Mouse (Mus musculus): ENCODE results near the gene Esr1. TPM values are rescaled to one million over a fixed set of nuclear protein-coding genes. Genes with fewer than 3 reads are reported as not detected.

Gene Esr1
- polyA plus RNA-seq, 1 experiment from 2014 or later, result 0.26 TPM

DNA sequence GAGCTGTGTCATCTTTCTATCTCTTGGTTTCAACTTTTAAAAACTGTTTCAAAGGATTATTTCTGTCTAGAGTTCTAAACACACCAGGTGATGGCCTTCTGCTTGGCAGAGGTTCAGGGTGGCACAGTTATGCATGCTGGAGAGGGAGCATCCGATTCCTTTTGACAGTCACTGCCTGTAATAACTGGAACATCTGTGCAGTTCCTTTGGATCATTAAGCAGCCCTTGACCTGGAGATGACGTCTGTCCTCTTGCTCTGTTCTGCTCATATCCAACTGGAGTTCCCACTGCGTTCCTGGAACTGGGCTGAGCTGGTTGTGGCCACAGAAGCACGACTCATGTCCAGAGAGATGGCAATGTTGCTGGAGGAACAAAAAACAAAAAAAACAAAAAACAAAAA, 21.8 kb upstream of the Esr1 start:
- no peak for ATAC-seq
- Histone ChIP-seq H3K36me3 (ENCODE audit: insufficient read depth, low read length) (no peaks in the 10 kb centered on the region), H3K27ac (ENCODE audit: low read length) (no peak overlapping the region), H3K4me3 (ENCODE audit: low read depth, low read length) (no peak overlapping the region), H3K4me2 (replicated peaks; ENCODE audit: low read depth, low read length) (no peak overlapping the region), H3K4me1 (ENCODE audit: insufficient read depth, low read depth, low read length) (no peaks in the 10 kb centered on the region), H3K9ac (replicated peaks; ENCODE audit: low read depth) (no peak overlapping the region), H3K27me3 (replicated peaks; ENCODE audit: insufficient read depth, low read length) (no peaks in the 10 kb centered on the region), H3K9me3 (ENCODE audit: low read length) (no peaks in the 10 kb centered on the region)
- 73% methylated on average over 4 of the region's 4 CpGs for WGBS
- DNase-seq (ENCODE audit: low spot score), result no peak
- TF ChIP-seq EP300 (IDR thresholded peaks at IDR 0.05) (no peak), CTCF (IDR thresholded peaks at IDR 0.05) (no peak)

DNA sequence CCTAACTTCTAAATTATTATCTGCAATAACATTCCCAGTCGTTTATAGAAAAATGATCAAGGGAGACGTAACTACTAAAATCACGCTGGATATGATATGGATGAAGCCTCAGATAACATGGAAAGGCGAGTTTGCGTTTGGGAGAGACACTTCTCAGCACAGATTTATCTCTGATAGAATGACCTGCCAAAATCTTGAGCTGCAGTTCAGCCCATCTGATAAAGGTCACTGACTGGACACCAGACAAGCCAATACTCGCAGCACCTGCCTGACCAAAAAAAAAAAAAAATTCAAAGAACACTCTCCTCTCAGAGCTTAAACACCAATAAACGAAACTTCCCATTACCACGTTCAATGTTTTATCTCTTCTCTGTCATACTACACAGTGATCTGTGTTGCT, 20.4 kb upstream of the Esr1 start:
- no peak for DNase-seq (ENCODE audit: low spot score)
- Histone ChIP-seq H3K27ac (ENCODE audit: low read length) (no peak overlapping the region), H3K4me1 (ENCODE audit: insufficient read depth, low read depth, low read length) (no peaks in the 10 kb centered on the region), H3K4me3 (ENCODE audit: low read depth, low read length) (no peak overlapping the region), H3K36me3 (ENCODE audit: insufficient read depth, low read length) (no peaks in the 10 kb centered on the region), H3K9me3 (ENCODE audit: low read length) (no peaks in the 10 kb centered on the region), H3K9ac (replicated peaks; ENCODE audit: low read depth) (no peak overlapping the region), H3K4me2 (replicated peaks; ENCODE audit: low read depth, low read length) (no peak overlapping the region), H3K27me3 (replicated peaks; ENCODE audit: insufficient read depth, low read length) (no peaks in the 10 kb centered on the region)
- TF ChIP-seq EP300 (IDR thresholded peaks at IDR 0.05) (no peak), CTCF (IDR thresholded peaks at IDR 0.05) (no peak)
- ATAC-seq, result no peak
- whole genome bisulfite sequencing, result 64% methylated on average over 8 of the region's 8 CpGs

DNA sequence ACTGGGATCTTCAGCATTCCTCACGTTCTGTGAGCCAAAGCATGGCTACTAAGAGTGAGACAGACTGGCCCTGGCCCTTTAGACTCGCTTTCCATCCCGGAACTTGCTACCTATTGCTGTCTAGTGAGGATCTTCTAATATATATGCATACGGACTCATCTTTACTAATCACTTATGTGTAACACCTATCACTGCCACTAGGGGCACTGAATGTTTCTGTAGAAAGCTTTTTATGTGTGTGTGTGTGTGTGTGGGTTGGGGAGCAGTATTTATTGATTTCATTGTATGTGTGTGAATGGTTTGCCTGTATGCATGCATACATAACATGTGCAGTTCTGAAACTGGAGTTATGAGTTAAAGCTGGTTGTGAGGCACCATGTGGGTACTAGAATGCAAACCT, 17.6 kb upstream of the Esr1 start:
- Histone ChIP-seq H3K4me3 (ENCODE audit: low read depth, low read length) (no peak overlapping the region), H3K9me3 (ENCODE audit: low read length) (no peaks in the 10 kb centered on the region), H3K27me3 (replicated peaks; ENCODE audit: insufficient read depth, low read length) (no peaks in the 10 kb centered on the region), H3K4me1 (ENCODE audit: insufficient read depth, low read depth, low read length) (no peaks in the 10 kb centered on the region), H3K4me2 (replicated peaks; ENCODE audit: low read depth, low read length) (no peak overlapping the region), H3K36me3 (ENCODE audit: insufficient read depth, low read length) (no peaks in the 10 kb centered on the region), H3K9ac (replicated peaks; ENCODE audit: low read depth) (no peak overlapping the region), H3K27ac (ENCODE audit: low read length) (no peak overlapping the region)
- TF ChIP-seq EP300 (IDR thresholded peaks at IDR 0.05), result no peak
- peak; percentile 70 for TF ChIP-seq CTCF (IDR thresholded peaks at IDR 0.05)
- peak; percentile 28 for DNase-seq (ENCODE audit: low spot score)
- 64% methylated on average over 4 of the region's 4 CpGs for WGBS
- no peak for ATAC-seq

DNA sequence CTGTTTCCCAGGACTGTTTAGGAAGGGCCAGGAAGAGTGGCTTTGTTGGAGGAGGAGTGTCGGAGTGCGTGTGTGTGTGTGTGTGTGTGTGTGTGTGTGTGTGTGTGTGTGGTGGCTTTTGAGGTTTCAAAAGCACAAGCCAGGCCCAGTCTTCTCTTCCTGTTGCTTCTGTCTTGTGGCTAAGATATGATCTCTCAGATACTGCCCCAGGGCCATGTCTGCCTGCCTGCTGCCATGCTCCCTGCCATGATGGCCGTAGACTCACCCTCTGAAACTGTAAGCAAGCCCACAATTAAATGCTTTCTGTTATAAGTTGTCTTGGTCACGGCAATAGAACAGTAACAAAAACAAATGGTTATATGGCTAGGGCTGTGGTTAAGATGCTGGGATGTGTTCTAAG, 14.2 kb upstream of the Esr1 start:
- DNase-seq (ENCODE audit: low spot score) (no peak), ATAC-seq (no peak)
- Histone ChIP-seq H3K27me3 (replicated peaks; ENCODE audit: insufficient read depth, low read length) (no peaks in the 10 kb centered on the region), H3K9ac (replicated peaks; ENCODE audit: low read depth) (no peak overlapping the region), H3K27ac (ENCODE audit: low read length) (no peak overlapping the region), H3K36me3 (ENCODE audit: insufficient read depth, low read length) (no peaks in the 10 kb centered on the region), H3K4me2 (replicated peaks; ENCODE audit: low read depth, low read length) (no peak overlapping the region), H3K4me3 (ENCODE audit: low read depth, low read length) (no peak overlapping the region), H3K9me3 (ENCODE audit: low read length) (no peaks in the 10 kb centered on the region), H3K4me1 (ENCODE audit: insufficient read depth, low read depth, low read length) (no peaks in the 10 kb centered on the region)
- 97% methylated on average over 4 of the region's 4 CpGs for WGBS
- no peak for TF ChIP-seq EP300 (IDR thresholded peaks at IDR 0.05)
- TF ChIP-seq CTCF (IDR thresholded peaks at IDR 0.05), result no peak

DNA sequence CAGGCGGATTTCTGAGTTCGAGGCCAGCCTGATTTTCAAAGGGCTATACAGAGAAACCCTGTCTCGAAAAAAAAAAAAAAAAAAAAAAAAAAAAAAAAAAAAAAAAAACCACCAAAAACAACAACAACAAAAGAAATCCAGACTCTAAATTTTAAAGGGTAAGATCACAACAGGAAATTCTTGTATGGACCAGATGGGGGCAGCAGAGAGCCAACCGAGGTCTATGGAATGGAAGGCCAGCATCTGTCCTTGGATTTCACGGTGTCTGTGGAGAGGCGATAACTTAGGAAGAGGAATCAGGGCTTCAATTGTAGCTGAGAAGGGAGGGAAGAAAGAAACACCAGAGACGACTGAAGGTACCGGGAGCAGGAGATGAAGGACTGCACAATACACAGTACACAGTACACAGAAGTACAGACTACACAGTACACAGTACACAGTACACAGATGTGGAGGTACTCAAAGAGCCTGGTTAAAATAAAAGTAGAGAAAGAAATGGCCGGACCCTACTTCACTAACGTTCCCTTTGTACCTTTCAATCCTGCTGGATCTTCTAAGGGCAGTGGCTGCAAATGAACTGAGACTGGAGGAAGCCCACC, 13.1 kb upstream of the Esr1 start:
- Histone ChIP-seq H3K27me3 (replicated peaks; ENCODE audit: insufficient read depth, low read length) (no peaks in the 10 kb centered on the region), H3K36me3 (ENCODE audit: insufficient read depth, low read length) (no peaks in the 10 kb centered on the region), H3K27ac (ENCODE audit: low read length) (no peak overlapping the region), H3K4me1 (ENCODE audit: insufficient read depth, low read depth, low read length) (no peaks in the 10 kb centered on the region), H3K9me3 (ENCODE audit: low read length) (no peaks in the 10 kb centered on the region), H3K9ac (replicated peaks; ENCODE audit: low read depth) (no peak overlapping the region), H3K4me3 (ENCODE audit: low read depth, low read length) (no peak overlapping the region), H3K4me2 (replicated peaks; ENCODE audit: low read depth, low read length) (no peak overlapping the region)
- DNase-seq (ENCODE audit: low spot score), result peak; percentile 72
- TF ChIP-seq EP300 (IDR thresholded peaks at IDR 0.05), result no peak
- TF ChIP-seq CTCF (IDR thresholded peaks at IDR 0.05), result peak; percentile 74
- no peak; the same call in 1 of the 2 replicates for ATAC-seq
- WGBS, result 61% methylated on average over 10 of the region's 10 CpGs

DNA sequence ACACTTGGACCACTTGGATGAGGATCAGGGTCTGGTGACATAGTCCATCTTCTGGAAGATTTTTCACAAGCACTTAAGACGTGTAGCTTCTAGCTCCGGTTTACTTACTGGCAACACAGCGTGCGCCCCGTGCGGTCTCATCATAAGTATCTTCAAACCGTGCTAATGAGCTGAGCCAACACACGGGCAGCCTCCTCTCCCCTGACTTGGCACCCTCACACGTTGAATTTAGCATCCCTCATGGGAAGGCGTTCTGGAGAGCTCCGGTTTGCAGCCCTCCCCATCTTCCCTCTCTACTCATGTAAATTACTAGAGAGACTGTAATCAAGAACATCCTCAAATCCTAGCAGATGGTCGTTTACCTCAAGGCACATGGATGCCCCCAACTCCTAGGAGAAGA, 12.5 kb upstream of the Esr1 start:
- DNase-seq (ENCODE audit: low spot score), result no peak

DNA sequence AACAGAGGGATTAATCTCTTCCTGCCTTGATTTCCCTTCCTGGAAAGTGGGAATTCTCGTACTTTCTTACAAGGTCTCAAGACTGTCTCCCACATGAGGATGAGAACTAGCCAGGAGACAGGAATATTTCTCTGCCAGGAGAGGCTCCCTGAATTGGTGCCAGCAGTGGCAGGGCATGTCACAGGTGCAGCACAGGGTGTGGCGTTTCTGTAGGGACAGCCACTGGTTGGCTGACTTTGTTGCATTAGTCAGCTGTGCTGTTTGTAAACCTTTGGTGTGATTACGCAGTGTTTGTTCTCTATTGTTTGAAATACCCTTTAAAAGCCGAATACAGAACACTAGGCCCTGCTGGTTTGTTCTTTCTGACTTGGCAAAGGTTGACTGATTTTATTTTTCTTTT, 11.8 kb upstream of the Esr1 start:
- DNase-seq (ENCODE audit: low spot score) (no peak), ATAC-seq (no peak)
- Histone ChIP-seq H3K27ac (ENCODE audit: low read length) (no peak overlapping the region), H3K4me1 (ENCODE audit: insufficient read depth, low read depth, low read length) (no peaks in the 10 kb centered on the region), H3K36me3 (ENCODE audit: insufficient read depth, low read length) (no peaks in the 10 kb centered on the region), H3K9ac (replicated peaks; ENCODE audit: low read depth) (no peak overlapping the region), H3K9me3 (ENCODE audit: low read length) (no peaks in the 10 kb centered on the region), H3K4me2 (replicated peaks; ENCODE audit: low read depth, low read length) (no peak overlapping the region), H3K27me3 (replicated peaks; ENCODE audit: insufficient read depth, low read length) (no peaks in the 10 kb centered on the region), H3K4me3 (ENCODE audit: low read depth, low read length) (no peak overlapping the region)
- TF ChIP-seq CTCF (IDR thresholded peaks at IDR 0.05) (no peak), EP300 (IDR thresholded peaks at IDR 0.05) (no peak)
- 51% methylated on average over 4 of the region's 4 CpGs for WGBS

More for the DNA sequence above, 12.5 kb upstream of the Esr1 start:
- no peaks in the 10 kb centered on the region for H3K9me3 ChIP-seq (ENCODE audit: low read length)
- WGBS, result 82% methylated on average over 12 of the region's 12 CpGs
- no peaks in the 10 kb centered on the region for H3K36me3 ChIP-seq (ENCODE audit: insufficient read depth, low read length)
- no peak overlapping the region for H3K4me2 ChIP-seq (replicated peaks; ENCODE audit: low read depth, low read length)
- TF ChIP-seq EP300 (IDR thresholded peaks at IDR 0.05), result no peak
- TF ChIP-seq CTCF (IDR thresholded peaks at IDR 0.05), result no peak
- H3K9ac ChIP-seq (replicated peaks; ENCODE audit: low read depth), result no peak overlapping the region
- no peaks in the 10 kb centered on the region for H3K27me3 ChIP-seq (replicated peaks; ENCODE audit: insufficient read depth, low read length)
- ATAC-seq, result no peak
- no peaks in the 10 kb centered on the region for H3K4me1 ChIP-seq (ENCODE audit: insufficient read depth, low read depth, low read length)
- no peak overlapping the region for H3K4me3 ChIP-seq (ENCODE audit: low read depth, low read length)
- no peak overlapping the region for H3K27ac ChIP-seq (ENCODE audit: low read length)

Data from lung, postnatal 0 days (tissue).